ENCODE assay signal across 28 mouse cellular contexts in genomic region chr5:90466806-90467205, GRCm38 (mm10). TPM values are rescaled to one million over a fixed set of nuclear protein-coding genes. Genes with fewer than 3 reads are reported as not detected.
DNase-seq lines count a peak whose midpoint lies in the region; ATAC-seq and TF ChIP-seq lines count a peak whose summit lies in the region.
"Had no signal": no experiment of that assay in that cellular context is flagged by ENCODE, and none has a peak within 500 bp of the region (broad histone marks: within the 10 kb centered on the region; RNA-seq: fewer than 3 reads in every experiment).

No protein-coding gene starts in this region.

- H3K4me2 ChIP-seq in kidney, embryonic 15.5 days, result no peak overlapping the region
- H3K4me2 ChIP-seq: embryonic facial prominence, embryonic 12.5 days; embryonic facial prominence, embryonic 15.5 days; heart, embryonic 12.5 days; heart, embryonic 15.5 days; hindbrain, embryonic 13.5 days had no signal

- H3K27me3 ChIP-seq in kidney, embryonic 15.5 days, result peaks cover 22% of the 10 kb centered on the region; the same call in 1 of the 2 replicates
- H3K27me3 ChIP-seq in liver, adult 2 months (ENCODE audit: control insufficient read depth, insufficient read depth, low read length), result no peaks in the 10 kb centered on the region
- H3K27me3 ChIP-seq: embryonic facial prominence, embryonic 12.5 days; embryonic facial prominence, embryonic 15.5 days; heart, embryonic 12.5 days; heart, embryonic 15.5 days; hindbrain, embryonic 13.5 days had no signal

- no peak for TF ChIP-seq CTCF in liver, adult 2 months (IDR thresholded peaks at IDR 0.05; ENCODE audit: low read depth, low read length)
- no peak for TF ChIP-seq CTCF in gastrocnemius, adult 2 months (IDR thresholded peaks at IDR 0.05)

- H3K36me3 ChIP-seq in kidney, embryonic 15.5 days, result no peaks in the 10 kb centered on the region
- peaks cover 79% of the 10 kb centered on the region for H3K36me3 ChIP-seq in liver, adult 2 months (ENCODE audit: control insufficient read depth, insufficient read depth, low read length)
- H3K36me3 ChIP-seq: embryonic facial prominence, embryonic 12.5 days; embryonic facial prominence, embryonic 15.5 days; heart, embryonic 12.5 days; heart, embryonic 15.5 days; hindbrain, embryonic 10.5 days; hindbrain, embryonic 13.5 days had no signal

- H3K79me2 ChIP-seq in liver, adult 2 months (ENCODE audit: control insufficient read depth, insufficient read depth, low read length), result peaks cover 7% of the 10 kb centered on the region; the same call in 1 of the 2 replicates

- 0 out of 2 replicates have a peak, but pooled peaks cover 3% of the 10 kb centered on the region for H3K4me1 ChIP-seq in kidney, embryonic 15.5 days
- peaks cover 4% of the 10 kb centered on the region; the same call in 1 of the 2 replicates for H3K4me1 ChIP-seq in liver, adult 2 months (ENCODE audit: control insufficient read depth, insufficient read depth, low read length)
- H3K4me1 ChIP-seq: embryonic facial prominence, embryonic 12.5 days; embryonic facial prominence, embryonic 15.5 days; heart, embryonic 12.5 days; heart, embryonic 15.5 days; hindbrain, embryonic 13.5 days had no signal

- no peak for DNase-seq in kidney, adult 9 months
- DNase-seq in liver, adult 2 months (ENCODE audit: extremely low read depth, low read depth, low spot score), result peak; percentile 69
- DNase-seq in liver (no peak), 416B (ENCODE audit: low read depth) (peak; percentile 22), NIH3T3 (ENCODE audit: low read depth) (peak; percentile 11)
- no peak for DNase-seq in gastrocnemius, adult 2 months
- no peak for DNase-seq in urinary bladder, postnatal 4 days (ENCODE audit: low spot score in 2 of 2)
- DNase-seq: forebrain, postnatal 0 days; gastrocnemius, postnatal 25 days; heart, adult 18-20 months; heart, postnatal 36 days had no signal

- WGBS in kidney, embryonic 15.5 days, result 47% methylated on average over 4 of the region's 4 CpGs
- WGBS in liver, adult 2 months, result 12% methylated on average over 4 of the region's 4 CpGs

- peak overlapping the region; percentile 38; the same call in 1 of the 2 replicates for H3K27ac ChIP-seq in kidney, embryonic 15.5 days
- H3K27ac ChIP-seq in liver, adult 2 months (replicated peaks; ENCODE audit: insufficient read depth, low read depth, low read length), result no peak overlapping the region
- no peak overlapping the region for H3K27ac ChIP-seq in gastrocnemius, adult 2 months
- H3K27ac ChIP-seq: embryonic facial prominence, embryonic 12.5 days; embryonic facial prominence, embryonic 15.5 days; heart, embryonic 15.5 days; hindbrain, embryonic 10.5 days; hindbrain, embryonic 13.5 days had no signal

- H3K4me3 ChIP-seq in kidney, embryonic 15.5 days (replicated peaks), result no peak overlapping the region
- peak overlapping the region; percentile 0; the same call in 1 of the 2 replicates for H3K4me3 ChIP-seq in liver, adult 2 months (ENCODE audit: insufficient read depth, low read depth, low read length)
- no peak overlapping the region for H3K4me3 ChIP-seq in gastrocnemius, adult 2 months
- H3K4me3 ChIP-seq: embryonic facial prominence, embryonic 12.5 days; embryonic facial prominence, embryonic 15.5 days; heart, embryonic 12.5 days; heart, embryonic 15.5 days; hindbrain, embryonic 10.5 days; hindbrain, embryonic 13.5 days had no signal

- no peak for TF ChIP-seq POLR2A in liver, adult 2 months (IDR thresholded peaks at IDR 0.05; ENCODE audit: extremely low read depth, insufficient read depth, low read length)

- H3K9ac ChIP-seq in kidney, embryonic 15.5 days, result no peak overlapping the region
- H3K9ac ChIP-seq in liver, adult 2 months (ENCODE audit: low read depth, low read length), result no peak overlapping the region
- H3K9ac ChIP-seq: embryonic facial prominence, embryonic 12.5 days; embryonic facial prominence, embryonic 15.5 days; forebrain, postnatal 0 days; heart, embryonic 12.5 days; heart, embryonic 15.5 days; hindbrain, embryonic 13.5 days had no signal

- intact Hi-C loops in gastrocnemius, adult 2 months (cut with DNase I), result no loop called here

- no peaks in the 10 kb centered on the region for H3K9me3 ChIP-seq in kidney, embryonic 15.5 days (replicated peaks)
- H3K9me3 ChIP-seq: embryonic facial prominence, embryonic 12.5 days; embryonic facial prominence, embryonic 15.5 days; heart, embryonic 12.5 days; heart, embryonic 15.5 days; hindbrain, embryonic 10.5 days; hindbrain, embryonic 13.5 days had no signal

- no peak for ATAC-seq in kidney, embryonic 15.5 days (replicated peaks; ENCODE audit: low FRiP score)
- ATAC-seq: forebrain, embryonic 14.5 days; forebrain, postnatal 0 days; hindbrain, embryonic 16.5 days had no signal

RNA-seq across cellular contexts. Expression of gene Alb, which starts 6.1 kb away (rescaled TPM):
- polyA plus RNA-seq in kidney, embryonic 15.5 days (2015; fragmentation: Nextera tagmentation; extraction: Ambion mirVana), result 30.3 and 64.9 TPM in 2 replicates
- 64,755 and 74,209 TPM in 2 replicates for total RNA-seq in liver, adult 2 months (2014; rRNA removed)
- polyA plus RNA-seq in liver, adult 2 months (2012; rRNA removed), result 38,500 and 40,596 TPM in 2 replicates
- total RNA-seq in gastrocnemius, adult 2 months (2021), result under 1 TPM in 1 of 2 experiments, not detected in 1; 0.14 TPM
- total RNA-seq: ES-E14; forebrain, postnatal 0 days; heart, adult 18-20 months; heart, postnatal 36 days had no signal
- polyA plus RNA-seq: forebrain, embryonic 11.5 days; forebrain, embryonic 14.5 days; forebrain, postnatal 0 days; hindbrain, embryonic 10.5 days; hindbrain, embryonic 16.5 days; Patski had no signal

RNA-seq across cellular contexts. Expression of gene Afp, which starts 23.7 kb away (rescaled TPM):
- polyA plus RNA-seq in kidney, embryonic 15.5 days (2015; fragmentation: Nextera tagmentation; extraction: Ambion mirVana), result 119 and 206 TPM in 2 replicates
- total RNA-seq in liver, adult 2 months (2014; rRNA removed), result 1.3 and 1.9 TPM in 2 replicates
- polyA plus RNA-seq in liver, adult 2 months (2012; rRNA removed), result 0.10 and 0.23 TPM in 2 replicates
- total RNA-seq in gastrocnemius, adult 2 months (2021), result not detected
- total RNA-seq: adrenal gland, adult 18-20 months; adrenal gland, postnatal 36 days; forebrain, postnatal 0 days; gastrocnemius, adult 8-10 months; gastrocnemius, postnatal 25 days; heart, postnatal 10 days; heart, postnatal 36 days had no signal
- polyA plus RNA-seq: forebrain, embryonic 14.5 days; Patski had no signal

RNA-seq across cellular contexts. Expression of gene Afm, which starts 51.9 kb away (rescaled TPM):
- polyA plus RNA-seq in kidney, embryonic 15.5 days (2015; fragmentation: Nextera tagmentation; extraction: Ambion mirVana), result 7.8 and 8.0 TPM in 2 replicates
- total RNA-seq in liver, adult 2 months (2014; rRNA removed), result 233 and 234 TPM in 2 replicates
- polyA plus RNA-seq in liver, adult 2 months (2012; rRNA removed), result 108 and 116 TPM in 2 replicates
- not detected for total RNA-seq in gastrocnemius, adult 2 months (2021)
- total RNA-seq: ES-E14; forebrain, postnatal 0 days; gastrocnemius, postnatal 25 days; heart, adult 18-20 months; heart, postnatal 10 days; heart, postnatal 36 days had no signal
- polyA plus RNA-seq: embryonic facial prominence, embryonic 12.5 days; embryonic facial prominence, embryonic 15.5 days; forebrain, embryonic 11.5 days; forebrain, embryonic 14.5 days; forebrain, postnatal 0 days; frontal cortex, adult 2 months; heart, embryonic 15.5 days; hindbrain, embryonic 10.5 days; hindbrain, embryonic 13.5 days; hindbrain, embryonic 16.5 days had no signal

Comparison
In these comparisons a context has a peak if more than half of its experiments do, and no peak if none do; other contexts are left out.
1. DNase-seq: peak in liver, adult 2 months (single experiment), 416B (single experiment) and NIH3T3 (single experiment); none in kidney, adult 9 months (single experiment), liver (single experiment), gastrocnemius, adult 2 months (single experiment) and urinary bladder, postnatal 4 days (0 of 2).
2. RNA of gene Alb, which starts 6.1 kb away (total RNA-seq): 64,755 to 74,209 TPM in liver, adult 2 months; 0.14 TPM in gastrocnemius, adult 2 months; every median in the first group is over 1,000 times any median in the second.
3. RNA of gene Afm, which starts 51.9 kb away (total RNA-seq): 233 to 234 TPM in liver, adult 2 months; not detected in gastrocnemius, adult 2 months; every median in the first group is over 100 times any median in the second.